Mouse (Mus musculus): ENCODE measurements at regions not wholly inside any gene's neighbourhood (a gene's known extent, or its start where the extent isn't known, plus 50 kb on each side); places are given as distances from the start of the nearest gene placed in this dataset.

DNA sequence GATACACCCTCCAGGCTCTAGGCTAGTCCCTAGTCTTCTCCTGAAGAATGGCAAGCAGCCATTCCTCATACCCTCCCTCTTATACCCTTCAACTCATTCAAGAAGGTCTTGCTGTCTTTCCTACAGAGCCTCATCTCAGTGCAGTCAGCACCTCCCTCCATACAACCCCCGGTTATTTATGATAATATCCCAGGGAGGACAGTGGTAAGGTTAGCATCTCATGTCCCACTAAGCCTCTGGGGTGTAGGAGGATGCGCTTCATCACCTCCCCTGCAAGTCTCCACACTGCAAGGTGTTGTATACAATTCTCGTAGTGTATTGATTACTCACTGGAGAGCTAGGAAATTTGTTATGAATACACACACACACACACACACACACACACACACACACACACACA lies 80.2 kb upstream of the Shisa6 start:
- no peak overlapping the region for H3K27ac ChIP-seq
- WGBS = 85% methylated on average over 3 of the region's 3 CpGs

DNA sequence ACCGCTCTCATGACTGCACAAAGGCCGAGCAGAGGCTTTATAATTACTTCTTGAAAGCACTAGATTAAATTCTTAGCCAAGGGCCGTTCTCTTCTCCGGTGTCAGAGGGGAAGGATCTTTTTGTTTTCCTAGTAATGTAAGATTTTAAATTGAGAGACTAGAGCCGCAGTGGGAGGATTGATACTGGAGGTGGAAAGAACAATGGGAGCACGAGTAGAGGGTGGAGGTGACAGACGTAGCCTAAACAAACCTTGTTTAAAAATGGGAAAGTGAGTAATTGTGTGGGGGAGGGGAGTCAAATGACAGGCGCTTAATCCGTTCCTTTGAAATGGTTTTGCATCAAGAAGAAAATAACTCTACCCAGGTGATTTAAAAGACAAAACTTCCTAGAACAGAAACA lies 80.9 kb upstream of the Shisa6 start:
- Histone ChIP-seq H3K9me3 (no peaks in the 10 kb centered on the region), H3K27me3 (no peaks in the 10 kb centered on the region), H3K4me3 (no peak overlapping the region), H3K36me3 (no peaks in the 10 kb centered on the region), H3K27ac (no peak overlapping the region), H3K9ac (no peak overlapping the region), H3K4me1 (replicated peaks) (no peaks in the 10 kb centered on the region), H3K4me2 (no peak overlapping the region)
- 46% methylated on average over 9 of the region's 9 CpGs for WGBS
- ATAC-seq (ENCODE audit: low FRiP score) = no peak

More for the DNA sequence above, 80.2 kb upstream of the Shisa6 start:
- Histone ChIP-seq H3K4me2 (no peak overlapping the region), H3K9me3 (no peaks in the 10 kb centered on the region), H3K9ac (no peak overlapping the region), H3K27me3 (no peaks in the 10 kb centered on the region), H3K4me3 (no peak overlapping the region), H3K36me3 (no peaks in the 10 kb centered on the region), H3K4me1 (replicated peaks) (no peaks in the 10 kb centered on the region)
- ATAC-seq (ENCODE audit: low FRiP score) = no peak

DNA sequence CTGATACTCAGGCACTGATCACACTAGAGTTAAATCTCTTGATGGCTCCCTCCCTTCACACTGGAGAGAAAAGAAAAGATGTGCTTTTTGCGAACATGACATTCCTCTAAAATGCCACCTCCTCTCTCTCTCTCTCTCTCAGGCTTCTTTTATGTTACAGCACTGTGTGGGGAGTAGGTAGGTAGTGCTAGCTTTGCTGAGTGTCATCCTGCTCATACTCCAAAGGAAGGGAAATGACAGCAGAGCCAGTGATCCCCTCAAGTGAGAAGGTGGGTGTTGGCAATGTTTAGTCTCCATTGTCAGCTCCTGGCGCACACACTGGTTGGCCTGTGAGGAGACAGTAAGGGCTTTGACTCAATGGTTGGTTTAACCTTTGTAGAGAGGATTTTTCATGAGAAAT lies 84.0 kb upstream of the Shisa6 start:
- Histone ChIP-seq H3K9ac (no peak overlapping the region), H3K36me3 (no peaks in the 10 kb centered on the region), H3K4me3 (no peak overlapping the region), H3K4me2 (no peak overlapping the region), H3K4me1 (replicated peaks) (peaks cover 3% of the 10 kb centered on the region; the same call in 1 of the 2 replicates), H3K27me3 (no peaks in the 10 kb centered on the region), H3K9me3 (no peaks in the 10 kb centered on the region), H3K27ac (no peak overlapping the region)
- ATAC-seq (ENCODE audit: low FRiP score) = no peak
- 91% methylated on average over 2 of the region's 2 CpGs for WGBS

DNA sequence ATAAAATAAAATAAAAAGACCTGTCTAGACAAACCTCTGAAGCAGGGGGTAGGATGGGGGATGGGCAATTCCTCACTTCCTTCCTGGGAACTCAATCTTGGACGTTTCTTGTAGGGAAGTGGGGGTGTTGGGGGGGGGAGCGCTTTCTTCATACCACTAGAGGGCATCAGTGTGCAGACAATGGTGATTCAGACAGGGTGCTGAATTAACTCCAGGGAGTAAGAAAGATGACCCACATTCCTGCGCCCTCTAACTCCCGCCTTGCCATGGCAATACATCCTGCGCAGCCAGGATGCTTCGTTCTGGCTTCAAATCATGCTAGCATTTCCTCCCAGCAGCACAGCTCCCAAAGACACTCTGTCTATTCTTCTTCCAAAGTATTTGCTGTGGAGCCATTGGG lies 87.4 kb upstream of the Shisa6 start:
- 20% methylated on average over 6 of the region's 6 CpGs for WGBS
- H3K9ac ChIP-seq = no peak overlapping the region

DNA sequence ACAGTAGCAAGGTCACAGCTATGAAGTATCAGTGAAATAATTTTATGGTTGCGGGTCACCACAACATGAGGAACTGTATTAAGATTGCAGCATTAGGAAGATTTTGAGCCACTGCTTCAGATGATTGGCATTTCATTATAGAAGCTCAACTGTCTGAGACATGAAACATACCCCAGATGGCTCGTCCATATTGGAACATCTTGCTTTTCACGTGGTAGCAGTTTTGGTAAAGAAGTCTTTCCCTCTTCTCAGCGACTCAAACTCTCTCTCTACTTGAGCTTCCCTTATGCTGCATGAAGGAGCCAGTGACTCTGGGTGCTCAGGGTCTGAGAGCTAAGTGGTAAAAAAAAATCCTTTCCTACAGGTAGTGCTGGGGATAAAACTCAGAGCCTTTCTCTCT lies 99.7 kb upstream of the Shisa6 start:
- 92% methylated on average over 4 of the region's 4 CpGs for WGBS
- no peak overlapping the region for H3K27ac ChIP-seq
- H3K4me1 ChIP-seq (replicated peaks) = no peaks in the 10 kb centered on the region
- H3K9me3 ChIP-seq = no peaks in the 10 kb centered on the region
- H3K36me3 ChIP-seq = no peaks in the 10 kb centered on the region
- no peaks in the 10 kb centered on the region for H3K27me3 ChIP-seq
- no peak for ATAC-seq (ENCODE audit: low FRiP score)
- no peak overlapping the region for H3K9ac ChIP-seq
- H3K4me2 ChIP-seq = no peak overlapping the region
- no peak overlapping the region for H3K4me3 ChIP-seq

More for the DNA sequence above, 87.4 kb upstream of the Shisa6 start:
- ATAC-seq (ENCODE audit: low FRiP score) = no peak
- Histone ChIP-seq H3K27ac (no peak overlapping the region), H3K27me3 (no peaks in the 10 kb centered on the region), H3K4me1 (replicated peaks) (peaks cover 3% of the 10 kb centered on the region; the same call in 1 of the 2 replicates), H3K36me3 (no peaks in the 10 kb centered on the region), H3K4me3 (no peak overlapping the region), H3K4me2 (no peak overlapping the region), H3K9me3 (no peaks in the 10 kb centered on the region)

DNA sequence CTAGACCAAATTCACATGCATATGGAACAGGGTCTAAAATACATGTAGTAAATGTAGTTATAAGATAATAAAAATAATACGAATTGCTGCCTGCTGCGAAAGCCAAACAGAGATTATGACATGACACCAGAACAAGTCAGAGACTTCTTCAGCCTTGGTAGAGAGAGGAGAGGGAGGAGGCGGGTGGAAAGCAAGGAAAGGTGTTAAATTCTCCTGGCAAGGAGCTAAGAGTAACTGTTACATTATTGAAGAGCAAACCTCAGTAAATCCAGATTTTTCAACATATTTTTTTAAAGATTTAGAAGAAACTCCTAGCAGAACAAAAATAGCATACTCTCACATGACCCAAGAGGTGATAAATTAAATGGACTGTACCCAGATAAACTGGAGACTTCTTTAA lies 131.0 kb upstream of the Shisa6 start:
- Histone ChIP-seq H3K4me3 (no peak overlapping the region), H3K4me2 (no peak overlapping the region), H3K27me3 (no peaks in the 10 kb centered on the region), H3K9me3 (no peaks in the 10 kb centered on the region), H3K4me1 (replicated peaks) (no peaks in the 10 kb centered on the region), H3K36me3 (no peaks in the 10 kb centered on the region), H3K27ac (no peak overlapping the region), H3K9ac (no peak overlapping the region)
- 88% methylated on average over 3 of the region's 3 CpGs for WGBS
- no peak for ATAC-seq (ENCODE audit: low FRiP score)

DNA sequence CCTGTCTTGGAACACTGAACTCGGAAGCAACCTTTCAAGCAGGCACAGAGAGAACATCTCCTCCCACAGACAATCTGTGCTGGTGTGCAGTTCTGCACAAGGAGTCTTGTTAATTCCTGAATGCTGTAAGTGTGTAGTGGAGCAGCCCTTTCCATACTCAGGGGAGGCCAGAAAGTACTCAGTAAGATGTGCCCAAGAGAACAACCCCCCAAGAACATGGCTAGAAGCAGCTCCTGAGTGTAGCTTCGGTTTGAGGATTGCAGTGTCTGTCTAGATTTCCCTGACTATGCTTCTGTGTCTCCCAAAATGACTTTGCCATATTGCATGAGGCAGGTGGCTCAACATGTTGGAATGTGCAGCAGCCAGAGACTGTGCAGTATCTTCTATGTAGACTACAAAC lies 148.8 kb upstream of the Shisa6 start:
- Histone ChIP-seq H3K9ac (no peak overlapping the region), H3K27me3 (no peaks in the 10 kb centered on the region), H3K4me2 (no peak overlapping the region), H3K27ac (no peak overlapping the region), H3K9me3 (no peaks in the 10 kb centered on the region), H3K4me3 (no peak overlapping the region), H3K36me3 (no peaks in the 10 kb centered on the region), H3K4me1 (replicated peaks) (no peaks in the 10 kb centered on the region)
- 55% methylated on average over 2 of the region's 2 CpGs for WGBS
- no peak for ATAC-seq (ENCODE audit: low FRiP score)

DNA sequence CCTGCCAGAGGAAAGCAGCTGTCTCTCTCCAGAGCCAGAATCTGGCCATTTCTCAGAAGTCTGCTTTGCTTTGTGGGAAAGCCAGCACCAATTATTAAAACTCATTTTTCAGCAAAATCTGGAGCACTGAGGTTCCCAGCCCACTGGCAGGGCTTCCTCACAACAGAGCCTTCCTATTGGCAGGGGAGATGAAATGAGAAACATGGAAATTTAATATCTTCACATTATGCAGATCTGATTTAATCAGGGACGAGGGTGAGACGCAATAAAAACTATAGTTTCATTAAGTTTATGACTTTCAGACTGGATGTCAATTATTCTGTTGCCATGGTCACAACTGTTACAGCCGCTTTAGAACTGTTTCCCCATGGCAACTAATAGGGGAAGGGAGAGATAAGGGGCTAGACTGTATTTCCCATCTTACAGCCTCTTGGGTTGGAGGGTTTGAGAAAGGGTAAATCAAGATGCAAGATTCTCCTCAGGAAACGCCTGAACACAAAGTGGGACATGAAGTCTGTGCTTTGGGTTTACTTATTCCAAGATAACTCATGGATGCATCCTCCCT lies 154.4 kb upstream of the Shisa6 start:
- Histone ChIP-seq H3K4me2 (no peak overlapping the region), H3K9me3 (no peaks in the 10 kb centered on the region), H3K36me3 (no peaks in the 10 kb centered on the region), H3K27me3 (no peaks in the 10 kb centered on the region), H3K27ac (peak overlapping the region; percentile 30; the same call in 1 of the 2 replicates), H3K4me3 (no peak overlapping the region), H3K4me1 (replicated peaks) (no peaks in the 10 kb centered on the region), H3K9ac (no peak overlapping the region)
- 65% methylated on average over 4 of the region's 4 CpGs for WGBS
- ATAC-seq (ENCODE audit: low FRiP score) = peak; percentile 52; the same call in 1 of the 2 replicates

DNA sequence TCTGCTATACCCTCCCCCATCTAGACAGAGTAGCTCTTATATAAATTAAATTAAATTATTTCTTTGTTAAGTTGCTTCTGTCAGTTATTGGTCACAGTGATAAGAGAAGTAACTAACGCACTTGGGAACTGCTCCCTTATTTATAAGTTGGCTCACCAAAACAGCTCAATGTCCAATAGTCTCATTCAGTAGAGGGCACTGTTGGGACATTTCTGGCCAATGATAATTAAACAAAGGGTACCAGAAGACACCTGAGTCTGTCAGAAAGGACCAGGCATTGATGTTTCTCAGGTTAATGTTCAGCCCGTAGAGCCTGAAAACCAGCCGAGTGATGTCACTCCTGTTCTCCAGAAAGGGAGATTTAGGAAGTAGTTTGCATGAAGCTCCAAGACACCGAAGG lies 156.1 kb upstream of the Shisa6 start:
- no peak overlapping the region for H3K9ac ChIP-seq
- 89% methylated on average over 4 of the region's 4 CpGs for WGBS
- no peaks in the 10 kb centered on the region for H3K27me3 ChIP-seq
- H3K4me2 ChIP-seq = no peak overlapping the region
- no peak for ATAC-seq (ENCODE audit: low FRiP score)
- H3K4me3 ChIP-seq = no peak overlapping the region
- H3K27ac ChIP-seq = no peak overlapping the region
- no peaks in the 10 kb centered on the region for H3K4me1 ChIP-seq (replicated peaks)
- no peaks in the 10 kb centered on the region for H3K9me3 ChIP-seq
- H3K36me3 ChIP-seq = no peaks in the 10 kb centered on the region

DNA sequence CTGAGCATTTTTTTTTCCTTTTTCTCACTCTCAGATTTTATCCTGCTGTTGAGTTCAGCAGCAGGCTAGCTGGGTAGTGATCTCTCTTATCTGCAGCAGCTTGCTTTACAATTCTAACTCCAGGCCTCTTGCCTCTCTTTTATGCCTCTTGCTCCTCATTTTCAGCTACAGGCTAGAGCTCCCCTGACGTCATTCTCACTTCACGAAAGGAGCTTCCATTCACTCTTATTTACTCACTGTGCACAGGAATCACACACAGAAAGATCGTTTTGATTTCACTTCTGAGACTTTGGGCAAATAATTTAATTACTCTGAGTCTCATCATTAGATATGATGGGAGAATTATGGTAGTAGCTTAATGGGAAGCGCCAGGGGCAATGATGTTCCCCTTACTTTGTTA lies 158.4 kb upstream of the Shisa6 start:
- Histone ChIP-seq H3K27ac (no peak overlapping the region), H3K27me3 (no peaks in the 10 kb centered on the region), H3K9me3 (no peaks in the 10 kb centered on the region), H3K36me3 (no peaks in the 10 kb centered on the region), H3K9ac (no peak overlapping the region), H3K4me3 (no peak overlapping the region), H3K4me2 (no peak overlapping the region), H3K4me1 (replicated peaks) (no peaks in the 10 kb centered on the region)
- 82% methylated on average over 4 of the region's 4 CpGs for WGBS
- no peak for ATAC-seq (ENCODE audit: low FRiP score)

DNA sequence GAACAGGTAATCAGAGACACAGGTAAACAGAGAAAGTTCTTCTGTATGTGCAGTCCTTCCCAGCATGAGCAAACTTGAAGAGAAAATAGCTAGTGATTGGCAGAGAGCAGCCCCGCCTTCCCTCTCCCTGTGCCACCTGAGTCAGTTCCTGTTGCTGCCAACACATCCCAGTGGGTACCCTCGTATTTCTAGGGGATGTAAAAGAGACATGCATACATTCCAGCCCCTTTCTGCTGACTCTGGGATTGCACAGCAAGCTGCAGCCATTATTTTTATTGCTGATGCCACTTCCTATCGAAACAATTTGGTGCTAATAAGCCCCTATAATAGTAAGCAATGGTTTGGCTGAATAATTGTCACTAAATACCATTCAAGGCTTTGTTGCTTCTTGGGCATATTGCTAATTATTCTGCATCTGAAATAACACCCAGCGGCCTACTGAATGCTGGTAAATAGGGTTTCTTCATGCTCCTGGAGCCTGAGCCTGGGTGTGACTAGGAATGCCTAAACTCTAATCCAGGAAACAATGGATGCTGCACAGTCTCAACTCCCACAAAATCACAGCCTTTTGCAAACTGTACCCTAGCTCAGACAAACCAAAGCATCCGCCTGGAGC lies 169.0 kb upstream of the Shisa6 start:
- Histone ChIP-seq H3K27ac (no peak overlapping the region), H3K36me3 (no peaks in the 10 kb centered on the region), H3K4me1 (replicated peaks) (no peaks in the 10 kb centered on the region), H3K9me3 (no peaks in the 10 kb centered on the region), H3K27me3 (no peaks in the 10 kb centered on the region), H3K9ac (no peak overlapping the region), H3K4me3 (no peak overlapping the region), H3K4me2 (no peak overlapping the region)
- no peak for ATAC-seq (ENCODE audit: low FRiP score)
- WGBS = 70% methylated on average over 5 of the region's 5 CpGs

DNA sequence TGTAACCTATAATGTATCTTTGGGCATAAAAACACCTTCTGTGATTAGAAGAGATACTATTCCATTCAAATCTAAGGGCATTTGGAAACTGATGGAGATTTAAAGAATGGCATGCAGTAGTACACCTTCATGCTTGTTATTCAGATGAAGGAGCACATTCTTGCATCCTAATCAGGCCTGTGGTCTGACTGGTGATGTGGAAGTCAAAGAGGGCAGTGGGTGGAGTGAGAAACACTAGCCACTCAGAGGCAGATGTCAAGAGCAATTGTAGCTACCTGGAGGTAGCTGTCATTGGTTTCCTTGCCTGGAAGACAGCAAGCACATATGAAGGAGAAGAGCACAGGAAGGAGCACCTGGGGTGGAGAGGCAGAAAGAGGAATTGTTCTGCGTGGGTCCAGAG lies 171.0 kb upstream of the Shisa6 start:
- Histone ChIP-seq H3K4me3 (no peak overlapping the region), H3K36me3 (no peaks in the 10 kb centered on the region), H3K4me2 (no peak overlapping the region), H3K9me3 (no peaks in the 10 kb centered on the region), H3K9ac (no peak overlapping the region), H3K4me1 (replicated peaks) (no peaks in the 10 kb centered on the region), H3K27me3 (no peaks in the 10 kb centered on the region), H3K27ac (no peak overlapping the region)
- WGBS = 61% methylated on average over 1 of the region's 1 CpGs
- ATAC-seq (ENCODE audit: low FRiP score) = no peak

DNA sequence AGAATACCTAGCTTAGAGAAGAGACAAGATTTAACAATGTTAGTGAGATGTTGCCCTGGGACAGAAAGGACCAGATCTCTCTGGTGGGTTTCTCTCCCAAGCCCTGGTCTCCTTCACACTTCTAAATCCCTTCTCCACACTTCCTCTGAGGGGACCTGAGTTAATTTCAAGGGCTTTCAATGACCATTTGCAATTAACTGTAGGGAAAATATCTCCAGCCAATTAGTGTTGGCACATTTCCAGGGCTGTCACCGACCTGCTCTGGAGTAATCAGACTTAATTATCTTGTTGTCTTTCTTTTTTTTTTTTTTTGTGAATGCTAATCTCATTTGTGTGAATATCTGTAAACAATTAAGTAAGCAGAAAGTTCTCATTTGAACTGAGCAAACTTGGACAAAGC lies 166.3 kb upstream of the Pirt start:
- Histone ChIP-seq H3K27ac (no peak overlapping the region), H3K4me2 (no peak overlapping the region), H3K27me3 (no peaks in the 10 kb centered on the region), H3K4me3 (no peak overlapping the region), H3K9ac (no peak overlapping the region), H3K9me3 (peaks cover 4% of the 10 kb centered on the region; the same call in 1 of the 2 replicates), H3K36me3 (no peaks in the 10 kb centered on the region), H3K4me1 (replicated peaks) (no peaks in the 10 kb centered on the region)
- 58% methylated on average over 1 of the region's 1 CpGs for WGBS
- ATAC-seq (ENCODE audit: low FRiP score) = no peak

All from hindbrain, embryonic 13.5 days (tissue).